Mouse (Mus musculus): ENCODE data around the gene Ccdc39. TPM values are rescaled to one million over a fixed set of nuclear protein-coding genes. Genes with fewer than 3 reads are reported as not detected.

Gene Ccdc39
- polyA plus RNA-seq, 1 experiment from 2014 or later, result 8.4 TPM

Other genes starting within 250 kb of the Ccdc39 start
- 67.1 and 71.3 TPM in 2 replicates for gene Ttc14, start 44.5 kb downstream of the Ccdc39 start, polyA plus RNA-seq (2016; fragmentation: Nextera tagmentation; extraction: Ambion mirVana)
- gene Fxr1, start 175.6 kb upstream of the Ccdc39 start, polyA plus RNA-seq (2016; fragmentation: Nextera tagmentation; extraction: Ambion mirVana), result 56.0 and 56.1 TPM in 2 replicates
- 135 and 142 TPM in 2 replicates for gene Dnajc19, start 237.0 kb upstream of the Ccdc39 start, polyA plus RNA-seq (2016; fragmentation: Nextera tagmentation; extraction: Ambion mirVana)